Mouse (Mus musculus) kidney, adult 2 months (tissue): Measurements from ENCODE around the gene Camsap2. TPM values are rescaled to one million over a fixed set of nuclear protein-coding genes. Genes with fewer than 3 reads are reported as not detected.

ENCODE experiments used
- DNase-seq: peaks from one replicate; pipeline ENCODE4 v3.0.0; 2021
- H3K27ac ChIP-seq: fragments of 200-500 bp; 2 replicates; pipeline ENCODE4 v1.5.1; 2012; ENCODE audit warnings: low read depth, low read length, control low read depth, inconsistent platforms; ENCODE audit not compliant: insufficient read depth
- H3K27me3 ChIP-seq: fragments of 200-500 bp; replicated peaks from 2 replicates; pipeline ENCODE4 v1.6.1; 2012; ENCODE audit warnings: mild to moderate bottlenecking, moderate library complexity, low read length, inconsistent platforms; ENCODE audit not compliant: control insufficient read depth, insufficient read depth
- H3K36me3 ChIP-seq: fragments of 200-500 bp; 2 replicates; pipeline ENCODE4 v1.6.1; 2012; ENCODE audit warnings: mild to moderate bottlenecking, moderate library complexity, low read length, inconsistent platforms; ENCODE audit not compliant: control insufficient read depth, insufficient read depth
- H3K4me1 ChIP-seq: fragments of 200-500 bp; 2 replicates; pipeline ENCODE4 v1.6.1; 2011; ENCODE audit warnings: low read length; ENCODE audit not compliant: control insufficient read depth, insufficient read depth
- H3K4me3 ChIP-seq: fragments of 200-500 bp; 2 replicates; pipeline ENCODE4 v1.5.1; 2011; ENCODE audit warnings: mild to moderate bottlenecking, low read depth, low read length, control low read depth; ENCODE audit not compliant: insufficient read depth
- CTCF ChIP-seq: fragments of 200-500 bp; conservative IDR thresholded peaks from 2 replicates; pipeline ENCODE4 v1.5.1; 2011; ENCODE audit warnings: low read depth, mild to moderate bottlenecking, control low read depth, low read length, moderate library complexity, mixed read lengths; ENCODE audit not compliant: insufficient read depth, insufficient read length
- POLR2A ChIP-seq: fragments of 200-500 bp; IDR thresholded peaks from one replicate; pipeline ENCODE4 v1.6.1; 2011; ENCODE audit warnings: low read depth, low read length, control low read depth
- WGBS: fragments of 180-500 bp; shearing (Covaris S2); methylation state at CpG from one replicate; pipeline ENCODE4 v1.1.7; 2018; 5-methylcytosine and 5-hydroxymethylcytosine counted together
- polyA plus RNA-seq: library from polyadenylated mRNA; depleted of rRNA; stranded (reverse); fragments of >200 nt; gene quantifications from 2 replicates; pipeline ENCODE4 v1.2.3, GENCODE M21; 2012

Gene Camsap2
- polyA plus RNA-seq, 1 experiment, result 8.6 TPM

GRCm38 (mm10) chr1:136260635-136261238, 85.2 kb downstream of the Camsap2 start, which contains the start of gene Gpr25:
Gpr25 (minus strand) TSS chr1:136260873.
- Histone ChIP-seq H3K4me1 (no peaks in the 10 kb centered on the region), H3K27me3 (no peaks in the 10 kb centered on the region), H3K27ac (no peak within 1 kb of the TSS), H3K36me3 (no peaks in the 10 kb centered on the region), H3K4me3 (peak within 1 kb of the TSS; percentile 32; the same call in 1 of the 2 replicates)
- 9% methylated on average over 28 of the region's 28 CpGs for WGBS
- DNase-seq, result no peak
- TF ChIP-seq CTCF (no peak), POLR2A (no peak)

- TF ChIP-seq CTCF (no peak), POLR2A (no peak)
- Histone ChIP-seq H3K4me3 (peak overlapping the region; percentile 32; the same call in 1 of the 2 replicates), H3K27ac (no peak overlapping the region), H3K4me1 (no peaks in the 10 kb centered on the region), H3K27me3 (no peaks in the 10 kb centered on the region), H3K36me3 (no peaks in the 10 kb centered on the region)
- WGBS, result under 1% methylated on average over 95 of the region's 95 CpGs
- peak; percentile 74 for DNase-seq
Measured at GRCm38 (mm10) chr1:136259893-136260634, 85.8 kb downstream of the Camsap2 start.

GRCm38 (mm10) chr1:136259543-136259892, 86.4 kb downstream of the Camsap2 start:
- DNase-seq, result no peak
- 7% methylated on average over 16 of the region's 16 CpGs for WGBS
- H3K36me3 ChIP-seq, result no peaks in the 10 kb centered on the region
- TF ChIP-seq CTCF (no peak), POLR2A (no peak)
- no peaks in the 10 kb centered on the region for H3K27me3 ChIP-seq
- no peaks in the 10 kb centered on the region for H3K4me1 ChIP-seq
- no peak overlapping the region for H3K4me3 ChIP-seq
- H3K27ac ChIP-seq, result no peak overlapping the region

GRCm38 (mm10) chr1:136258495-136258894, 87.4 kb downstream of the Camsap2 start:
- DNase-seq, result no peak
- H3K36me3 ChIP-seq, result no peaks in the 10 kb centered on the region
- TF ChIP-seq CTCF (no peak), POLR2A (no peak)
- H3K4me3 ChIP-seq, result no peak overlapping the region
- H3K27ac ChIP-seq, result no peak overlapping the region
- 76% methylated on average over 9 of the region's 9 CpGs for WGBS
- H3K4me1 ChIP-seq, result no peaks in the 10 kb centered on the region
- H3K27me3 ChIP-seq, result no peaks in the 10 kb centered on the region

DNA sequence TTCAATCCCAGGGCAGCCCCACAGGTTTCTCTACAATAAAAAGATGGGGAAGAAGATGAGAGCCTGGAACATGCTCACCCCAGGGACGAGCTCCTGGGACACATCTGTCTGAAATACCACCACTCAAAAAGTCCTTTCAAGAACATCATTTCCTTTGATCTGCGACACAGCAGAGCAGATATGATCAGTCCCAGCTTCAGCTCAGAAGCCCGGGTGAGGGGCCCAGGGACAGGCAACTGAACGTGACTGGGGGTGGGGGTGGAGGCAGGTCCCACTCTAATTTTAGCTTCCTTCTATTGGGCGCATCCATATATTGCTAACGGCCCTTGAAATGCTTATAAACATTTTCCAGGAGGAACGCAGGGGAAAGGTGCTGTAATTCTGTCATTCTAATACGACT, 90.2 kb downstream of the Camsap2 start:
- Histone ChIP-seq H3K36me3 (no peaks in the 10 kb centered on the region), H3K4me3 (no peak overlapping the region), H3K27ac (no peak overlapping the region), H3K4me1 (no peaks in the 10 kb centered on the region), H3K27me3 (no peaks in the 10 kb centered on the region)
- DNase-seq, result no peak
- WGBS, result 64% methylated on average over 8 of the region's 8 CpGs
- TF ChIP-seq POLR2A (no peak), CTCF (no peak)

DNA sequence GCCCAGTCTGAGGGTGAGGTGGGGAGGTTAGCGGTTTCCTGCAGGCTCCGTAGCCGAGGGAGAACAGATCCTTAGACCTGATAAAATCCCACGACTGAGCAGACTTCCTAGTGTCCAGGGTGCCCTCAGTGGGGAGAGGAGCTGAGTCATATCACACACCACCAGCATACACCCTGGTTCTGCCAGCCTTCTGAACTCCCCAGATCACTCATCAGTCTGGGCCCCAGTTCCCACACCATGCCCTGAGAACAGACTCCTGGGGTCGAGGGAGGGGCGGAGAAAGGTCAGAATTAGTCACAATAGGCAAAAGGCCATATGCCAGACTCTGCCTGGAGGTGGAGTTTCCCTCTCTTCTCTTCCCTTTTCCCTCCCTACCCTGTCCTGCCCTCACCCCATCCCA, 90.7 kb downstream of the Camsap2 start:
- H3K27ac ChIP-seq, result no peak overlapping the region
- no peaks in the 10 kb centered on the region for H3K4me1 ChIP-seq
- H3K36me3 ChIP-seq, result no peaks in the 10 kb centered on the region
- WGBS, result 51% methylated on average over 6 of the region's 6 CpGs
- no peak for DNase-seq
- TF ChIP-seq CTCF, result no peak
- no peak for TF ChIP-seq POLR2A
- no peak overlapping the region for H3K4me3 ChIP-seq
- no peaks in the 10 kb centered on the region for H3K27me3 ChIP-seq

GRCm38 (mm10) chr1:136254503-136255065, 91.3 kb downstream of the Camsap2 start:
- no peak for TF ChIP-seq POLR2A
- no peak for TF ChIP-seq CTCF
- Histone ChIP-seq H3K4me1 (no peaks in the 10 kb centered on the region), H3K27me3 (no peaks in the 10 kb centered on the region), H3K36me3 (no peaks in the 10 kb centered on the region), H3K27ac (no peak overlapping the region), H3K4me3 (no peak overlapping the region)
- 85% methylated on average over 10 of the region's 10 CpGs for WGBS
- no peak for DNase-seq
